Mouse (Mus musculus) thymus, adult 2 months (tissue): Measurements from ENCODE around the gene Cenps. TPM values are rescaled to one million over a fixed set of nuclear protein-coding genes. Genes with fewer than 3 reads are reported as not detected.
"Not testable (repeated sequence)": the region's sequence is repeated elsewhere in the genome, so short reads cannot be mapped to it uniquely, and the experiment has no call there.

Experiments used
- DNase-seq: peaks from one replicate; pipeline ENCODE4 v3.0.0; 2021
- H3K27ac ChIP-seq: fragments of 200-500 bp; 2 replicates; pipeline ENCODE4 v1.5.1; 2012; ENCODE audit warnings: low read length, control low read depth; ENCODE audit not compliant: control insufficient read depth, insufficient read depth
- H3K27me3 ChIP-seq: fragments of 200-500 bp; 2 replicates; pipeline ENCODE4 v1.6.1; 2012; ENCODE audit warnings: mild to moderate bottlenecking, low read length, moderate library complexity, mixed read lengths; ENCODE audit not compliant: control insufficient read depth, insufficient read depth
- H3K36me3 ChIP-seq: fragments of 200-500 bp; 2 replicates; pipeline ENCODE4 v1.6.1; 2012; ENCODE audit warnings: mild to moderate bottlenecking, low read length, moderate library complexity; ENCODE audit not compliant: control insufficient read depth, insufficient read depth
- H3K4me1 ChIP-seq: fragments of 200-500 bp; replicated peaks from 2 replicates; pipeline ENCODE4 v1.6.1; 2012; ENCODE audit warnings: low read length; ENCODE audit not compliant: control insufficient read depth, insufficient read depth
- H3K4me3 ChIP-seq: fragments of 200-500 bp; 2 replicates; pipeline ENCODE4 v1.5.1; 2012; ENCODE audit warnings: mild to moderate bottlenecking, low read length, control low read depth, moderate library complexity; ENCODE audit not compliant: control insufficient read depth, insufficient read depth
- CTCF ChIP-seq: fragments of 200-500 bp; IDR thresholded peaks from 2 replicates; pipeline ENCODE4 v1.5.1; 2012; ENCODE audit warnings: mild to moderate bottlenecking, control low read depth, low read length, moderate library complexity, borderline replicate concordance; ENCODE audit not compliant: control insufficient read depth, poor library complexity, insufficient read depth; ENCODE audit errors: extremely low read depth
- POLR2A ChIP-seq: fragments of 200-500 bp; IDR thresholded peaks from 2 replicates; pipeline ENCODE4 v1.6.1; 2012; ENCODE audit warnings: mild to moderate bottlenecking, low read length, control low read depth, moderate library complexity; ENCODE audit not compliant: control insufficient read depth, poor library complexity, insufficient read depth; ENCODE audit errors: extremely low read depth
- WGBS: fragments of 180-500 bp; shearing (Covaris S2); methylation state at CpG from one replicate; pipeline ENCODE4 v1.1.7; 2018; 5-methylcytosine and 5-hydroxymethylcytosine counted together
- polyA plus RNA-seq: library from polyadenylated mRNA; depleted of rRNA; stranded (reverse); fragments of >200 nt; gene quantifications from 2 replicates; pipeline ENCODE4 v1.2.3, GENCODE M21; 2012

Cenps gene
- polyA plus RNA-seq, 1 experiment, result 14.0 TPM

GRCm38 (mm10) chr4:149177046-149177445 lies 39.6 kb upstream of the Cenps start:
- Histone ChIP-seq H3K27me3 (no peaks in the 10 kb centered on the region), H3K4me1 (no peaks in the 10 kb centered on the region), H3K27ac (no peak overlapping the region), H3K36me3 (no peaks in the 10 kb centered on the region), H3K4me3 (no peak overlapping the region)
- WGBS, result 94% methylated on average over 5 of the region's 5 CpGs
- TF ChIP-seq CTCF (no peak), POLR2A (no peak)
- DNase-seq, result no peak

GRCm38 (mm10) chr4:149176645-149177044 lies 39.2 kb upstream of the Cenps start:
- Histone ChIP-seq H3K36me3 (no peaks in the 10 kb centered on the region), H3K27ac (no peak overlapping the region), H3K4me1 (no peaks in the 10 kb centered on the region), H3K4me3 (no peak overlapping the region), H3K27me3 (no peaks in the 10 kb centered on the region)
- TF ChIP-seq CTCF (no peak), POLR2A (no peak)
- WGBS, result 93% methylated on average over 6 of the region's 6 CpGs
- DNase-seq, result no peak

DNA sequence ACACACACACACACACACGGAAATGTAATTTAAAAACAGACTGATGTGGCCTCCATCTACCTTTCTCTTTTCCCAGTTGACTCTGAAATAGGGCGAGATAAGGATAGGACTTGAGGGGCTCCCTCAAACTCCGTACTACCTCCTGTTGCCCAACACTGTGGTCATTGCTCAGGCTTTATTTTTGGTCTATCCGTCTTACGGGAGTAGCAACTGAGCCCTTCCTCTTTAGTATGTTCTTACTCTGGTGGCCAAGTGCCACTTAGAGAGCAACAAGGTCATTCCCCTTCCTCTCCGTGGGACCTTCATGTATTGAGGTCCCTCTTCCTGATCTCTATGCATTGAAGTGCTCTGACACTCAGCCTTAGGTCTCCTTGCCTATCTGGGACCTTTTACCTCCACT lies 36.2 kb upstream of the Cenps start:
- Histone ChIP-seq H3K27me3 (no peaks in the 10 kb centered on the region), H3K36me3 (no peaks in the 10 kb centered on the region), H3K27ac (no peak overlapping the region), H3K4me3 (no peak overlapping the region), H3K4me1 (no peaks in the 10 kb centered on the region)
- no peak for DNase-seq
- 85% methylated on average over 6 of the region's 6 CpGs for WGBS
- TF ChIP-seq POLR2A (no peak), CTCF (no peak)

GRCm38 (mm10) chr4:149172666-149173065 lies 35.2 kb upstream of the Cenps start:
- H3K27ac ChIP-seq, result no peak overlapping the region
- DNase-seq, result no peak
- H3K4me1 ChIP-seq, result no peaks in the 10 kb centered on the region
- TF ChIP-seq POLR2A (no peak), CTCF (no peak)
- no peak overlapping the region for H3K4me3 ChIP-seq
- no peaks in the 10 kb centered on the region for H3K27me3 ChIP-seq
- WGBS, result 95% methylated on average over 2 of the region's 2 CpGs
- no peaks in the 10 kb centered on the region for H3K36me3 ChIP-seq

DNA sequence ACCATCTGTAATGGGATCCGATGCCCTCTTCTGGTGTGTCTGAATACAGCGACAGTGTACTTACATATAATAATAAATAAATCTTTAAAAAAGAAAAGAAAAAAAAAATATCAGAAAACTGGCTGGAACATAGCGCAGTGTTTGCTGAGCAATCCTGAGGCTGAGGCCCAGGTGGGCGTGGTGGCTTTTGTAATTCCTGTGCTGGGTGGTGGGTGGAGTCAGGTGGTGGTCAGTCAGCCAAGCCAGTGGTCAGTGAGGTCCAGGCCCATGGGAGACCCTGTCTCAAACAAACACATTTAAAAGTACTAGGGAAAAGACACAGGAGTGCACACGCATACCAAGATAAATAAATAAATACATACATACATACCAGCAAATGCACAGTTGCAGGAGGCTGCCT lies 34.7 kb upstream of the Cenps start:
- no peaks in the 10 kb centered on the region for H3K36me3 ChIP-seq
- no peaks in the 10 kb centered on the region for H3K27me3 ChIP-seq
- no peak for DNase-seq
- WGBS, result 96% methylated on average over 5 of the region's 5 CpGs
- no peak for TF ChIP-seq POLR2A
- TF ChIP-seq CTCF, result no peak
- H3K27ac ChIP-seq, result no peak overlapping the region
- H3K4me3 ChIP-seq, result no peak overlapping the region
- no peaks in the 10 kb centered on the region for H3K4me1 ChIP-seq

DNA sequence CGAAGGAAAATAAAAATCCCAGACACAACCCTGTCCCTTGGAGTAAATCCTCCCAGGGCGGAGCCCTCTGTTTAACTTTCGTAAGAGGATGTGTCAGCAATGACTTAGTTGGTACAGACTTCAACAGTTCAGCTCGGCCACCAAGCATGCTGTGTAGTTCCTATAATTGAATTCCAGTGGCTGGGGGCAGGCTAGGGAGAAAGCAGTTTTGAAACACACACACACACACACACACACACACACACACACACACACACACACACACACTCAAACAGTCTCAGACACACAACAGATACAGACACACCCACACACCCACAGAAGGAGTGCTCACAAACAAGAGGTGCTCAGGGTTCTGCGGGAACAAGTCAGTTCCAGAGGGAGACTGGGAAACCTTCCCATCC lies 34.2 kb upstream of the Cenps start:
- no peak for DNase-seq

DNA sequence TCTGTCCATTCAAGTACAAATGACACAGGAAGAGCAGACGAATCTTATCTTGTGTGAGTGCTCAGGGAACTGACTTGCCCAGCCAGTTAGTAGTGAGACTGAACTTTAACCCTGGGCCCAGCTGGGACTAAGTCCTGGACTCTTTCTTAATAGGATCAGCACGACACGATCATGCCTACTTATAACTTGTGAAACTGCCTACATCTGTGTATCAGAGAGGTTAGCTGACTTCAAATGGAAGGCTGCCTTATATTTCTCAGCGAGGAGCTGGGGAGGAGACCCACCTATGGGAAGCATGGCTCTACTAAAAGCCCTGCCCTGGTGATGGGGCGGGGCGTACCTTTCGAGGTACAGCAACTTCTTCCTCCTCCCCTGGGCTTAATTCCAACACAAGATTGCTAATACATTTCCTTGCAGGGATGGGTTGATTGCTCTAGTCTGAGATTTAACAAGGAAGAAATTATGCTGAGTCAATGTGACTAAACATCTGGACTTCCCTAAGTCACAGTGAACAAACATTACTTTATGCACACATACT lies 33.0 kb upstream of the Cenps start:
- Histone ChIP-seq H3K36me3 (no peaks in the 10 kb centered on the region), H3K4me1 (peaks cover 4% of the 10 kb centered on the region), H3K27me3 (no peaks in the 10 kb centered on the region), H3K27ac (no peak overlapping the region), H3K4me3 (no peak overlapping the region)
- no peak for DNase-seq
- TF ChIP-seq POLR2A (no peak), CTCF (no peak)
- 57% methylated on average over 7 of the region's 7 CpGs for WGBS

More for the DNA sequence above, 34.2 kb upstream of the Cenps start:
- Histone ChIP-seq H3K36me3 (no peaks in the 10 kb centered on the region), H3K4me1 (no peaks in the 10 kb centered on the region), H3K4me3 (no peak overlapping the region), H3K27ac (no peak overlapping the region), H3K27me3 (no peaks in the 10 kb centered on the region)
- 92% methylated on average over 5 of the region's 5 CpGs for WGBS
- TF ChIP-seq POLR2A, result no peak
- no peak for TF ChIP-seq CTCF

GRCm38 (mm10) chr4:149169926-149170325 lies 32.5 kb upstream of the Cenps start:
- WGBS, result 97% methylated on average over 7 of the region's 8 CpGs
- not testable (repeated sequence) for DNase-seq, H3K27me3 ChIP-seq, H3K4me1 ChIP-seq, H3K27ac ChIP-seq, H3K36me3 ChIP-seq, H3K4me3 ChIP-seq
